Mouse (Mus musculus) B cell, adult (primary cell): ENCODE results near the gene Ppm1h. TPM values are rescaled to one million over a fixed set of nuclear protein-coding genes. Genes with fewer than 3 reads are reported as not detected.

ENCODE experiments used
- total RNA-seq: library from RNA; stranded (reverse); gene quantifications from 4 replicates; pipeline ENCODE4 v1.2.4, GENCODE M21; 2023; ENCODE audit not compliant: inconsistent age

The Ppm1h gene
- total RNA-seq: 0.78 to 1.5 TPM (median 1.4 TPM) in 4 replicates

DNA sequence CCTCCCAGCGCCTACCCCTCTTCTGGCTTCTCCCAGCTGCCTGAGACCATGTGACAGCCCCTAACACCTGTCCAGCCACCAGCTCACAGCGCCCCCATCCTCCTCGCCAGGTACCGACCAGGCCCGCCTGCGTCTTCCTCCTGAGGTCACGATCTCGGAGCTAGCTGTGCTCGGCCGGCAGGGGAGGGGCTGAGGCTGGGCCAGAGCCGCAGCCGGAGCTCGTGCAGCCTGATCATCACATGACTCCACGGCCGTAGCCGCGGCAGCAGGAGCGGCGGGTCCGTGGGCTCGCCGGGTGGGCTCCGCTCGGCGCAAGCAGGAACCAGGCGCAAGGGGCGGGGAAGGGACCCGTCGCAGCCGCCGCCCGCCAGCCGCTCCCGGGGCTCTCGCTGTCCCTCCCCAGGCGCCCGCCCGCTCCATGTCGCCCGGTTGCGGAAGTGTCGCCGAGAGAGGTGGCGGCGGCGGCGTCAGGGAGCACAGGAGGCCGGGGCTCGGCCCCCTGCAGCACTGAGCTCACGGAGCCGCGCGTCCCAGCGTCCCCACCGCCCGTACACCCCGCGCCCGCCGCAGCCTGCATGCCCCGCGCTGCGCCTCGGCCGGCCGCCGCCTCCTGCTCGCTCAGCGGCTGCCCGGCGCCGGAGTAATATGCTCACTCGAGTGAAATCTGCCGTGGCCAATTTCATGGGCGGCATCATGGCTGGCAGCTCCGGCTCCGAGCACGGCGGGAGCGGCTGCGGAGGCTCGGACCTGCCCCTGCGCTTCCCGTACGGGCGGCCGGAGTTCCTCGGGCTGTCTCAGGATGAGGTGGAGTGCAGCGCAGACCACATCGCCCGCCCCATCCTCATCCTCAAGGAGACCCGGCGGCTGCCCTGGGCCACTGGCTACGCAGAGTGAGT is at the start of gene Ppm1h:
Ppm1h (plus strand) TSS at position 222 of the 896 bp plus-strand sequence.

Other genes starting within 250 kb of the Ppm1h start
- gene Avpr1a, start 230.3 kb upstream of the Ppm1h start, total RNA-seq: not detected in 4 replicates